Mouse (Mus musculus) cerebellum, adult 11 months (tissue): Measurements from ENCODE around the gene Sf1.
A peak's percentile ranks its signal among the peaks of the same experiment; 100 is the strongest.

Experiments used
- DNase-seq: peaks from one replicate; pipeline ENCODE4 v3.0.0; 2022

Sf1 gene

GRCm38 (mm10) chr19:6400096-6401086 is 36.9 kb downstream of the Sf1 start:
- DNase-seq, result no peak

GRCm38 (mm10) chr19:6401131-6401815 is 37.8 kb downstream of the Sf1 start:
- no peak for DNase-seq

- DNase-seq, result no peak
Measured at GRCm38 (mm10) chr19:6401951-6402350, 38.5 kb downstream of the Sf1 start.

- no peak for DNase-seq
Measured at GRCm38 (mm10) chr19:6403869-6404268, 40.4 kb downstream of the Sf1 start.

GRCm38 (mm10) chr19:6405433-6405832 is 41.9 kb downstream of the Sf1 start:
- no peak for DNase-seq

- DNase-seq, result no peak
Measured at GRCm38 (mm10) chr19:6407109-6407508, 43.6 kb downstream of the Sf1 start.

- no peak for DNase-seq
Measured at GRCm38 (mm10) chr19:6407816-6408510, 44.5 kb downstream of the Sf1 start.

- DNase-seq, result no peak
Measured at GRCm38 (mm10) chr19:6408749-6409148, 45.3 kb downstream of the Sf1 start.

GRCm38 (mm10) chr19:6409176-6409575 is 45.7 kb downstream of the Sf1 start:
- no peak for DNase-seq

GRCm38 (mm10) chr19:6409936-6410335 is 46.4 kb downstream of the Sf1 start:
- no peak for DNase-seq

- no peak for DNase-seq
Measured at GRCm38 (mm10) chr19:6412798-6413197, 49.3 kb downstream of the Sf1 start.

GRCm38 (mm10) chr19:6415454-6415853 is 52.0 kb downstream of the Sf1 start:
- no peak for DNase-seq

- no peak for DNase-seq
Measured at GRCm38 (mm10) chr19:6416124-6416770, 52.8 kb downstream of the Sf1 start.

- no peak for DNase-seq
Measured at GRCm38 (mm10) chr19:6416894-6417761, 53.6 kb downstream of the Sf1 start.

GRCm38 (mm10) chr19:6418233-6418879 is 54.9 kb downstream of the Sf1 start, which contains the start of gene Nrxn2:
Gene Nrxn2 (plus strand): TSS chr19:6418731.
- DNase-seq, result peak; percentile 95

GRCm38 (mm10) chr19:6418984-6419692 is 55.6 kb downstream of the Sf1 start:
- no peak for DNase-seq

GRCm38 (mm10) chr19:6419805-6420310 is 56.4 kb downstream of the Sf1 start:
- no peak for DNase-seq

GRCm38 (mm10) chr19:6420481-6421210 is 57.2 kb downstream of the Sf1 start:
- no peak for DNase-seq

GRCm38 (mm10) chr19:6421211-6421590 is 57.7 kb downstream of the Sf1 start:
- DNase-seq, result no peak

- no peak for DNase-seq
Measured at GRCm38 (mm10) chr19:6422014-6422413, 58.5 kb downstream of the Sf1 start.
